Mouse (Mus musculus) bone marrow, adult 2 months (tissue): ENCODE data around the gene Pbld1. TPM values are rescaled to one million over a fixed set of nuclear protein-coding genes. Genes with fewer than 3 reads are reported as not detected.

Experiments used
- H3K27ac ChIP-seq: fragments of 200-500 bp; 2 replicates; pipeline ENCODE4 v1.5.1; 2012; ENCODE audit warnings: low read depth, mild to moderate bottlenecking, control low read depth, inconsistent platforms, low read length; ENCODE audit not compliant: control insufficient read depth, poor library complexity, insufficient read depth
- H3K4me1 ChIP-seq: fragments of 200-500 bp; 2 replicates; pipeline ENCODE4 v1.6.1; 2011; ENCODE audit warnings: low read length; ENCODE audit not compliant: control insufficient read depth, insufficient read depth
- H3K4me3 ChIP-seq: fragments of 200-500 bp; replicated peaks from 2 replicates; pipeline ENCODE3; 2011; ENCODE audit warnings: mild to moderate bottlenecking, low read depth, low read length, control low read depth; ENCODE audit not compliant: control insufficient read depth
- CTCF ChIP-seq: fragments of 200-500 bp; IDR thresholded peaks from 2 replicates; pipeline ENCODE4 v1.5.1; 2011; ENCODE audit warnings: low read length, control low read depth; ENCODE audit not compliant: control insufficient read depth, insufficient read depth
- POLR2A ChIP-seq: fragments of 200-500 bp; IDR thresholded peaks from 2 replicates; pipeline ENCODE4 v1.6.1; 2011; ENCODE audit warnings: low read depth, mild to moderate bottlenecking, control low read depth, low read length, borderline replicate concordance; ENCODE audit not compliant: control insufficient read depth
- WGBS: fragments of 180-500 bp; shearing (Covaris S2); methylation state at CpG from one replicate; pipeline ENCODE4 v1.1.7; 2018; 5-methylcytosine and 5-hydroxymethylcytosine counted together
- polyA plus RNA-seq: library from polyadenylated mRNA; stranded (reverse); fragments of >200 nt; gene quantifications from 2 replicates; pipeline ENCODE4 v1.2.4, GENCODE M21; 2011; ENCODE audit warnings: low replicate concordance; ENCODE audit not compliant: missing spikeins, insufficient read depth, insufficient read length

The Pbld1 gene
- polyA plus RNA-seq, 1 experiment = 3.7 TPM

DNA sequence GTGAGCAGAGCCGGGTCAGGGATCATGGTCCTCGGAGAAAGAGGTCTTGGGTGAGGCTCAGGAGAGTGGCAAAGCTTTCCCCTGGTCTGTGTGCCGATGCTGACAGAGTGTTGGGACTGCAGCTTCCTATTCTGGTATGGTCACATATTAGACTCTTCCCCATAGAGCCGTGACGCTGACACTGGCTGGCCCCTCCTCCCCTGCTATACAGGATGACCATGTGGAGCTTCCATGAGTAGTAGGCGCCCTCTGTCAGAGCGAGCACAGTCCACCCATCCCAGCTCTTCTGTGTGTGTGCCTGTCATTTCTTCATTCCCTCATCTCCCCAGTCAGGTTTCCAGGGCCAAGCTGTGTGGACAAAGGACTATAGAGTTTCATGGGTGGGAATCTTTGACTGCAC is 3.4 kb downstream of the Pbld1 start:
- Histone ChIP-seq H3K27ac (no peak overlapping the region), H3K4me3 (no peak overlapping the region), H3K4me1 (no peaks in the 10 kb centered on the region)
- TF ChIP-seq CTCF (no peak), POLR2A (no peak)
- WGBS = 80% methylated on average over 7 of the region's 7 CpGs

DNA sequence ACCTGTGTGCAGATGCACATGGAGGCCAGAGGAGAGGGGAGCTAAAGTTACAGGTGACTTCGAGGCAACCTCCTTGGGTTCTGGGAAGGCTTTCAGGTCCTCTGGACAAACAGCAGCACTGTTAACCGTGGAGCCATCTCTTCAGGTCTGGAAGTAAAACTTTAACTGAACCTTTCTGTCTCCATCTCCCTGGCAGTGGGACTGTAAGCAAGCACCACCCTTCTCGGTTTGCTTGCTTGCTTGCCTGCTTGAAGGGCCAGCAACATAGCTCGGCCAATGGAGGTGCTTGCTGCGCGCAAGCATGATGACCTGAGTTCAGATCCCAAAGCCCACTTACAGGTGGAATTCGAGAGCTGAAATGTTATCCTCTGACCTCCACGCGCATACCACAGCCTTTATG is 4.6 kb downstream of the Pbld1 start:
- Histone ChIP-seq H3K4me3 (no peak overlapping the region), H3K4me1 (no peaks in the 10 kb centered on the region), H3K27ac (no peak overlapping the region)
- 83% methylated on average over 9 of the region's 9 CpGs for WGBS
- no peak for TF ChIP-seq CTCF
- TF ChIP-seq POLR2A = no peak

DNA sequence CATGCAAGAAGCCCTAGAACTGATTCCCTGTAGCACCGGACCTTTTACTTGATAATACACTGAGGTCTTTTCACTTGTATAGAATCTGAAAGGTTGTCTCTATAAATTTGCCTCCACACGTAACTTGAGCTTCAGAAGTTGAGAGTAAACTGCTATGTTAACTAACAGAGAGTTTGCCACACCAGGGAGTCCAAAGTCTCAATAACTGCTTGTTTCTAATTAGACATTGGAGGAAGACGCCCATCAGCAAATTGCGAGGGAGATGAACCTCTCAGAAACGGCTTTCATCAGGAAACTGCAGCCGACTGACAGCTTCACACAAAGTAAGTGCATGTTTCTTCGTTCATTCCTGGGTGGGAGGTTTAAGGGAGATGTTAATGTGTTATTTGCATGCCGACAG is 5.6 kb downstream of the Pbld1 start:
- WGBS = 72% methylated on average over 8 of the region's 8 CpGs
- TF ChIP-seq POLR2A = no peak
- Histone ChIP-seq H3K4me3 (no peak overlapping the region), H3K4me1 (no peaks in the 10 kb centered on the region), H3K27ac (no peak overlapping the region)

DNA sequence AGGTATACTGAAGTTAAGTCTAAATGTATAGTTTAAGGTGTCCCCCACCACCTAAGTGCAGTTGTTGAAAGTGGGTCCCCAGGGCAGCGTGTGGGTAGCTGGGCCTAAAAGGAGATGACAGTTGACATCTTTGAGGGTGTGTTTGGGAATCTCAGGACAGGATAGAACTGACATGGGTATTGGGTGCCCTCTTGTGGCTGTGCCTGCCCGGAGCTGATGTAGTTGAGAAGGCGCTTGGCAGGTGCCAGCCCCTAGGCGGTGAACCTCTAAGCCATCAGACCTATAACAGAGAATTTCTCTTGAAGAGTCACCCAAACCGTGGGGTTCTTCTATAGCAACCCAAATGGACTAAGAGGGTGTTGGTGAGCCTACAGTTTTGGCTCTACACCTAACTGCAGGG is 6.0 kb downstream of the Pbld1 start:
- WGBS = 12% methylated on average over 5 of the region's 5 CpGs
- Histone ChIP-seq H3K27ac (no peak overlapping the region), H3K4me3 (no peak overlapping the region), H3K4me1 (no peaks in the 10 kb centered on the region)
- TF ChIP-seq CTCF = peak; percentile 75
- no peak for TF ChIP-seq POLR2A

DNA sequence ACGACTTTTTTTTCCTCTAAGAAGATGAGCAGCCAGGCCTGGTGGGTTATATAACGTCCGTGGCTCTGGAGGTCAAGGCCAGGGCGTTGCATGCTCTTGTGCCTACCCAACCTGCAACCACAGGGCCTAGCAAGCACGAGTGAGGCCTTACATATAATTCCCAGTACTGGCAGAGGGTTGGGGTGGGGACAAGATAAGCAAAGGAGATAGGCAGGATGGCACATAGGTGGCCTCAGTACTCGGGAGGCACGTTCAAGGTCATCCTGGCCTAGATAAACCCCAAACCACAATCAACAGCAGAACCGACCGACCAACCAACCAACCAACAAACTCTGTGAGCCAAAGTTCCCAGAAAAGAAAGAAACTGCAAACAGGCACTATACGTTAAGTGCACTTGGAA is 26.3 kb downstream of the Pbld1 start:
- TF ChIP-seq POLR2A (no peak), CTCF (no peak)
- 46% methylated on average over 10 of the region's 10 CpGs for WGBS
- no peak overlapping the region for H3K27ac ChIP-seq

DNA sequence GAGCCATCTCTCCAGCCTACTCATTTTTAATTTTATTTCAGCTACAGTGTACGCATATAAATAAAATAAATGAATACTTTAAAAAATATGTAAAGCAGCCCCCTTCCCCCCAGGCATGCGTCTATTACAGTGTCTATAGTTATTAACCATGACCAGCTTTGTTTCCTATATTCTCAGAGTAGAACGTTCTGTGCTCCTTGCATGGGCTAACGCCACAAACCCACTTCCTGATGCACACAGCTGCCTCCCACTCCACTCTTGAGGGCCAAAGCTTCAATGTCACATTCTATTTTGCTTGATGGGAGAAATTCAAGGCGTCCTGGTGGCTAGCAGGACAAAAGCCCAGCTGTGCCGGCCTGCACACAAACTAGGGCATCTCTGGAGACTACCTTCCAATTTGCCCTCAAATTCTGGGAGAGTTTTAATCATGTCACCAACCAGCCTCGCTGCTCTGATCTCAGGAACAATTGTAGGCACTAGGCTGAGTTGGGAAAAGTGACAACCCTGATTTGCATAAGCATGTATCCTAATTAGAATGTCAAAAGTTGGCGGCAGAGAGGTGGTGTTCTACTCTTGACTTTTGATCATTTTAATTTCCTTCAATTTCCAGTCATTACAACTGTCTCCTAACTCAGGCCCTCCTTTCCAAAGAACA is 29.3 kb downstream of the Pbld1 start:
- Histone ChIP-seq H3K27ac (no peak overlapping the region), H3K4me1 (no peaks in the 10 kb centered on the region; the same call in 1 of the 2 replicates), H3K4me3 (no peak overlapping the region)
- 22% methylated on average over 8 of the region's 8 CpGs for WGBS
- no peak for TF ChIP-seq POLR2A
- no peak for TF ChIP-seq CTCF

More for the DNA sequence above, 26.3 kb downstream of the Pbld1 start:
- no peak overlapping the region for H3K4me3 ChIP-seq
- H3K4me1 ChIP-seq = no peaks in the 10 kb centered on the region; the same call in 1 of the 2 replicates

DNA sequence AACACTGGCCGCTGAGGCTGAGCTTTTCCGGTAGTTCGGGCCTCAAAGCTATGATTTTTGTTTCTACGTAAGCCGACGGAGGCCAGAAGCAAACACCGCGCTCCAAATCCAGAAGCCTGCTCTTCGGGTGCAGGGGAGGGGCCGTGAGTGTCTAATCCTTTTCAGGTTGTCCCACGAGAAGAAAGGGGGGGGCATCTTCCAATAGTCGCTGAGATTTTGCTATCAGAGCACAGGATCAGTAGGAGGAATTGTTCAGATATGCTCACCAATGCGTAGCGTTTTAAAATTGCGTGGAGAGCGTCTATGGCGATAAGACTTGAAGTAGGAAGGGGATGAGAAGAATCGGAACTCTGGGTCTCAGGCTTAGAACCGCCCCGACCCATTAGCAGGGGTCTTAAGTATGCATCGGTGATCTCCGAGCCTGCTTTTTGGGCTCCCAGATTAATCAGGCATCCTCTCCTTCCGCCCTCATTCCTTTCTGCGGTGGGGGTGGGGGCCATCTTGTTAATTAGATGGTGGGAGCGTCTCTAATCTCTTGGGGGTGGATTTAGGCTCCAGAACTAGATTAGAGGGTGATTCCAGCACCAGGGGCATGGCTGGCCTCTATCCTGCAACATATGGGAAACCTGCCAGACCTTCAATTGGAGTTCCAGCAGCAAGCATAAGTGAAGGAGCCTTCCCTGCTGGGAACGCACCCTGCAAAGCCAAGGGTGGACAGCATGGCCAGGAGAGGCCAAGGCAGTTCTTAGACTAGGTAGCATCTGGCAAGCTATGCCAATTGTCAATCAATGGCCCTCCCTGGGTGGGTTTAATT is 30.0 kb downstream of the Pbld1 start:
- TF ChIP-seq CTCF (no peak), POLR2A (no peak)
- 30% methylated on average over 26 of the region's 26 CpGs for WGBS
- H3K4me3 ChIP-seq = no peak overlapping the region
- H3K4me1 ChIP-seq = no peaks in the 10 kb centered on the region; the same call in 1 of the 2 replicates
- H3K27ac ChIP-seq = no peak overlapping the region

DNA sequence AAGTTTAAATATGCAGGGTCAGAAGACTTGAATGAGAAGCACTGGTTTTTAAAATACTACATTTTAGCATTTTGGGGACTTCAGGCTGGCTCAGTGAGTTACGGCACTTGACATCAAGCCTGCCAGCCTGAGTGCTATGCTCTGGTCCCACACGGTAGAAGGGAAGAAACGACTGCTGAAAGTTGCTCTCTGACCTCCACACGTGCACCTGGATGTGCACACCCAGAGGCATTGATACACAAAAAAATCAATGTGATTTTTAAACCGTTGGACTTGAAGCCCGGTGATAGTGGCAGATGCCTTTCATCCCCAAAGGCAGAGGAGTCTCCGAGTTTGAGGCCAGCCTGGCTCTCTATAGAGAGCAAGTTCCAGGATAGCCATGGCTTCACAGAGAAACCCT is 32.0 kb downstream of the Pbld1 start:
- no peaks in the 10 kb centered on the region; the same call in 1 of the 2 replicates for H3K4me1 ChIP-seq
- H3K27ac ChIP-seq = no peak overlapping the region
- WGBS = 85% methylated on average over 7 of the region's 7 CpGs
- no peak for TF ChIP-seq POLR2A
- no peak for TF ChIP-seq CTCF
- no peak overlapping the region for H3K4me3 ChIP-seq
